Mouse (Mus musculus) bone marrow, adult 2 months (tissue): ENCODE data around the gene Rel.

Source experiments
- CTCF ChIP-seq: fragments of 200-500 bp; IDR thresholded peaks from 2 replicates; pipeline ENCODE4 v1.5.1; 2011; ENCODE audit warnings: low read length, control low read depth; ENCODE audit not compliant: control insufficient read depth, insufficient read depth
- POLR2A ChIP-seq: fragments of 200-500 bp; IDR thresholded peaks from 2 replicates; pipeline ENCODE4 v1.6.1; 2011; ENCODE audit warnings: low read depth, mild to moderate bottlenecking, control low read depth, low read length, borderline replicate concordance; ENCODE audit not compliant: control insufficient read depth

- TF ChIP-seq POLR2A = no peak
- no peak for TF ChIP-seq CTCF
Observed at GRCm38 (mm10) chr11:23771507-23772097, 832 bp upstream of the Rel start.
